Mouse (Mus musculus) cortical plate, adult 2 months (tissue): ENCODE data around the gene Gm37240.

ENCODE experiments used
- CTCF ChIP-seq: fragments of 200-500 bp; IDR thresholded peaks from 2 replicates; pipeline ENCODE4 v1.5.1; 2011; ENCODE audit warnings: mild to moderate bottlenecking, control low read depth, low read length; ENCODE audit not compliant: insufficient read depth; ENCODE audit errors: extremely low read depth
- POLR2A ChIP-seq: fragments of 200-500 bp; IDR thresholded peaks from 2 replicates; pipeline ENCODE4 v1.6.1; 2011; ENCODE audit warnings: mild to moderate bottlenecking, low read length, control low read depth; ENCODE audit not compliant: insufficient read depth; ENCODE audit errors: extremely low read depth

DNA sequence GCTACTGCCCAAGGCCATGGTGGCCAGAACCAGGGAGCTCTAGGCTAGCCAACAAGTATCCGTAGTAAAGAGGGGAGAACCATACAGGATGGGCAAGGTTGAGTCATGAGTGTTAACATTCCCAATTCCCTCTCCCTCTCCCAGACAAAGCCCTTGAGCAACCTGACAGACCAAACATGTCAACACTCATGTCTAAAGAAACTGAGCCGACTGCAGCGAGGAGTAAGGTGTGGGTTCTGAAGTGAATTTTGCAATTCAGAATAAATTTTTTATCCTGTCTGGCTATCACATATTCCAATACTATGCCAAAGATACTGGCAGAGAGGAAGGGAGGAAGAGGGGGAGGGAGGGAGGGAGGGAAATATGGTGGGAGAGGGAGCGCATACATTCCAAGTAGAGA is 33.6 kb downstream of the Gm37240 start:
- no peak for TF ChIP-seq CTCF
- TF ChIP-seq POLR2A = no peak
